Mouse (Mus musculus) frontal cortex, postnatal 36 days (tissue): Measurements from ENCODE around the gene Wdr46.
"Not testable (repeated sequence)": the region's sequence is repeated elsewhere in the genome, so short reads cannot be mapped to it uniquely, and the experiment has no call there.

Experiments used
- DNase-seq, 2 experiments: peaks; one replicate each; pipeline ENCODE4 v3.0.0; 2022; ENCODE audit warnings: low spot score in 2 of 2

Wdr46 gene

GRCm38 (mm10) chr17:33977861-33978557 lies 37.5 kb downstream of the Wdr46 start:
- no peak for DNase-seq

- DNase-seq: peak in 1 of 2 experiments; percentile 33
Observed at GRCm38 (mm10) chr17:33978631-33979031, 38.2 kb downstream of the Wdr46 start.

GRCm38 (mm10) chr17:33979512-33980050 lies 39.1 kb downstream of the Wdr46 start:
- DNase-seq: no peak

GRCm38 (mm10) chr17:33980181-33981035 lies 39.9 kb downstream of the Wdr46 start:
- DNase-seq: no peak

- peak; percentile 80 to 91 for DNase-seq
Observed at GRCm38 (mm10) chr17:33981192-33981909, 40.9 kb downstream of the Wdr46 start.

- DNase-seq: peak; percentile 47 to 48
Observed at GRCm38 (mm10) chr17:33982136-33982535, 41.7 kb downstream of the Wdr46 start.

- DNase-seq: peak in 1 of 2 experiments; percentile 34
Observed at GRCm38 (mm10) chr17:33991788-33992664, 51.6 kb downstream of the Wdr46 start.

- DNase-seq: no peak
Observed at GRCm38 (mm10) chr17:33994959-33995358, 54.5 kb downstream of the Wdr46 start.

GRCm38 (mm10) chr17:33995651-33996050 lies 55.2 kb downstream of the Wdr46 start:
- no peak for DNase-seq

GRCm38 (mm10) chr17:33997025-33997424 lies 56.6 kb downstream of the Wdr46 start:
- not testable (repeated sequence) for DNase-seq

- DNase-seq: not testable (repeated sequence)
Observed at GRCm38 (mm10) chr17:33998697-33999096, 58.2 kb downstream of the Wdr46 start.
